Mouse (Mus musculus) lung, postnatal 14 days (tissue): ENCODE measurements around the gene Rnf43.

Experiments
- DNase-seq: peaks from one replicate; pipeline ENCODE4 v3.0.0; 2021

Gene Rnf43

GRCm38 (mm10) chr11:87719526-87719925 lies 57.0 kb downstream of the Rnf43 start:
- DNase-seq = no peak

- no peak for DNase-seq
Observed at GRCm38 (mm10) chr11:87720324-87720723, 57.8 kb downstream of the Rnf43 start.

DNA sequence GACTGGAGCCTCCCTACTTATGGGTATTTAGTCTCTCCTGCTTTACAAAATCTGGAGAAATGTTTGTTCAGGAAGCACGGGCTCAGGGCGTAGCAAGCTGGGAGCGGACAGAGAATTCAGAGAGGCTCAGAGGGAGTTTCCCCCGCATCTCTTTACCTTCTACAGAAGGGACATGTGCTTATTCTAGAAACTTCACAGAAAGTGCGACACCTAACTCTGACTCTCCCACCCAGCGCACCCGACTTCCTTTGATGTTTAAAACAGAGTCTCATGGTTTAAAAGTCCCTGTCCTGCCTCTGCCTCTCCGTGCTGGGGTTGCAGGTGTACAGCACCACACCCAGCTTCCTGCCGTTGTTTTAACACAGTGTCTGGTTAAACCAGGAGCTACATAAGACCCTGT lies 58.3 kb downstream of the Rnf43 start:
- no peak for DNase-seq

DNA sequence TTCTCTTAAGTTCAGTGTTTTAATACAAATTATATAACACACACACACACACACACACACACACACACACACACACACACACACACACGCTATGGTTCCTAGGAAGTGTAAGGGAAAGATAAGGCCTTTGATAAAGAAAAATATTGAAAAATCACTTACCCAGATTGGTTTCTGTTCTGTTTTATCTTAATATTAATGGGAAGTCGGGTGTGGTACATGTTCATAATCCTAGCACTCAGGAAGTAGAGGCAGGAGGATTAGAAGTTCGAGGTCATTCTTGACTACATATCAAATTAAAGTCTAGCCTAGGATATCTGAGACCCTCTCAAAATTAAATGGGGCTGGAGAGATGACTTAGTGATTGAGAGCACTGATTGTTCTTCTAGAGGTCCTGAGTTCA lies 59.6 kb downstream of the Rnf43 start:
- DNase-seq = no peak

DNA sequence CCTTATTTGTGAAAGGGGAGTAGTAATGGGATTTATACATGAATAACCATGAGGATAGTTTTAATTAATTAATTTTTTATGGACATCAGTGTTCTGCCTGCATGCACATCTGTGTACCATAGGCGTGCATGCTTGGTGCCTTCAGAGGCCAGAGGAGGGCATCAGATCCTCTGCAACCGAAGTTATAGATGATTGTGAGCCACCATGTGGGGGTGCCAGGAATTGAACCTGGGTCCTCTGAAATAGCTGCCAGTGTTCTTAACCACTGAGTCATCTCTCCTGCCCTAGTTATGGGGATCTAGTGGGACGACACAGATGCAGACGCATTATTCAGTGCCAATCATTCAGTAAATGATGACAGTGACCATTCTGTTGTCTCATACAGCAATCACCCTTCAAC lies 60.4 kb downstream of the Rnf43 start:
- no peak for DNase-seq

DNA sequence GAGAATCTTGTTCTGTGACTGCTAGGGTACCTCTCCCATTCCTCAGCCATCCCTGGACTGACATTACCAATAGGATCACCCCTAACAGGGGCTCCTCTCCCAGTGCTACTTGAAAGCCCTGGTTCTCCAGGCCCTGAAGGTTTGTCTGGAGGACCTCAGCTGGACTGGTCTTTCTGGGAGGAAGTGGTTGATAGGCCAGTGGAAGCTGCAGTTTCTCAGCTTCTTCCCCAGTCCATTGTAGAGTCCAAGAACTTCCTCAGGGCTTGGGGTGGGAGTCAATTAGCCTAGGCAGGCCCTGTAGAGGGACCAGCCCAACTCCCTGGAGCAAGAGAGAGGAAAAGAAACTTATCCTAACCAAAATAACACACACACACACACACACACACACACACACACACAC lies 63.0 kb downstream of the Rnf43 start:
- no peak for DNase-seq

DNA sequence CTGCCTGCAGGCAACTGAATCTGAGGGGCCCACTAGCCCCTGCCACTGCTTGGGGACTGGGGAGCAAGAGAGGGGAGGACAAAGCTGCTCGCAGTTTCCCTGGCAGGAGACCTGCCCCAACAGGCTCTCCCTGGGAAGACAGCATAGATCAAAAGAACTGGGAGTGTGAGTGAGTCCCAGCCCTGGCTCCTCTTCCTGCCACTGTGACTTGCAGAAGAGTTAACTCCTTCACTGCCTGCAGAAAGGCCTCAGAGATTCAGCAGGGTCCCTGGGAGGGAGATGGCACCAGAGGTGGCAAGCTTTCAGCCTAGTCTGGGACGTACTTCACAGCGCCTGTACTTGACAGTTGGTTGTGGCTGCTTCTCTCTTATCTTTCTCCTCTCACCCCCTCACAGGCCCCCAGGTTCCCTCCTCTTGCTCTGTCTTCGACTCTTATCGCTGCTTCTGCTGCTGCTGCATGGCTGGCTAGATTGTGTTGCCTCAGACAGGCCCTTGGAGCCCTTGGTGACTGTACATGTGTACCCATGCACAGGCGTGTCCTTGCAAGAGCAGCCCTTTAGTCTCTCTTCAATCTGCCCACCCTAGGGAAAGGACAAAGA lies 63.5 kb downstream of the Rnf43 start:
- DNase-seq = no peak

- no peak for DNase-seq
Observed at GRCm38 (mm10) chr11:87727021-87727420, 64.5 kb downstream of the Rnf43 start.

GRCm38 (mm10) chr11:87727471-87727870 lies 64.9 kb downstream of the Rnf43 start:
- no peak for DNase-seq

DNA sequence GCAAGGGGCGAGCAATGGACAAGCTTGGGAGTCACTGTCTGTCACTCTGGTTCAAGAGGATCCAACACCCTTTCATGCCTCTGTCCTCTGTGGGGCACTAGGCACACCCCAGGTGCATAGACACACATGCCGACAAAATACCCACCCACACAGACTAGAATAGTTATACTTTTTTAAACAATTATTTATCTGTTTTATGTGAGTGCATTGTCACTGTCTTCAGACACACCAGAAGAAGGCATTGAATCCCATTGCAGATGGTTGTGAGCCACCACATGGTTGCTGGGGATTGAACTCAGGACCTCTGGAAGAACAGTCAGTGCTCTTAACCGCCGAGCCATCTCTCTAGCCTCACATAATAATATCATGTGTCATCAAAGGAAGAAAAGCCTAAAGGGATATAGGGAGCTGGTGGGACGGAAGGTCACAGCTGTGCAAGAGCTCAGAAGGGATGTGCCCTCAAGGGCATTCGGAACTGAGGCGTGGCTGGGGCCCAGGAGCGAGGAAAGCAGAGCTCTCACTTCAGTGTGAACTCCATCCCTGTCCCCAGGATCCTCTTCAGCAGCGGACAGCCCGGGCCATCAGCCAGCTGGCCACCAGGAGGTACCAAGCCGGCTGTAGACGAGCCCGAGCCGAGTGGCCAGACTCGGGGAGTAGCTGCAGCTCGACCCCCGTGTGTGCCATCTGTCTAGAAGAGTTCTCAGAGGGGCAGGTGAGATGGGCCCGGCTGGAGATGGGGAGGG lies 66.5 kb downstream of the Rnf43 start:
- DNase-seq = no peak

GRCm38 (mm10) chr11:87729593-87730185 lies 67.2 kb downstream of the Rnf43 start:
- no peak for DNase-seq

DNA sequence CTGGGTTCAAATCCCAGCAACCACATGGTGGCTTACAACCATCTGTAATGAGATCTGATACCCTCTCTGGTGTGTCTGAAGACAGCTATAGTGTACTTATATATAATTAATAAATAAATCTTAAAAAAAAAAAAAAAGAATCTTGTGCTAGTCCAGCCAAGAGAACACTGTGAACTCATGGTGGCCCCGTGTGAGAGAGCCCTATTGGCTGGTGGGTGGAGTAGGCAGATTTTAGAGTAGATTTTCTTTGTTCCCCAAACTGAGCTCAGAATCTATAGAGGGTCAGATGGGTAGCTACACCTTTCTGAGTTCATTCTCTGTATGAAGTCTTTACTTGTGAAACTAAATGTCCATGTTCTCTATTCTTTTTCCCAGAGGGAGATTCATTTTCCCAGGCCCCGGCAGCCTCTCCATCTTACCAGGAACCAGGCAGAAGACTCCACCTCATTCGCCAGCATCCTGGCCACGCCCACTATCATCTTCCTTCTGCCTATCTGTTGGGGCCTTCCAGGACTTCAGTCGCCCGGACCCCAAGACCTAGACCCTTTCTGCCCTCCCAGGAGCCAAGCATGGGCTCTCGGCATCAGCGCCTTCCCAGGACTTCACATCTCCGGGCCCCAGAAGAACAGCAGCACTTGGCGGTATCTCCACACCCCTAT lies 68.3 kb downstream of the Rnf43 start:
- DNase-seq = no peak

DNA sequence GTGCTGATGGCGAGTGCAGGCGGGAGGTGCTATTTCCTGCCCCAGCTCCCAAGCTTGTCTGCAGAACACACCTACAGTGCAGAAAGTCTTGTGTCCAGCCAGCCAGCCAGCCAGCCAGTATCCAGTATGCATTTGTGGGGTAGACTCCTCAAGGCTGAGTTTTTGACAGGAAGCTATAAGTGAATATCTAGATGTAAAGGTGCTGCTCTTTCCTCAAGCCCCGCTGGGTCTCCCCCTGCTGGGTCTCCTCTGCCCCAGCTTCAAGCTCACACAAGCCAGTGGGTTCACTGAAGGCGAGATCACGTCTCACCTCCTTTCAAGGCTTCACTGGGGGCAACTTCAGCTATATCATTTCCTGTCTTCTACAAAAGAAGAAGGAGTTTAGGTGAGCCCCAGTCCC lies 71.8 kb downstream of the Rnf43 start:
- DNase-seq = no peak

- no peak for DNase-seq
Observed at GRCm38 (mm10) chr11:87735691-87736090, 73.2 kb downstream of the Rnf43 start.

- peak; percentile 63 for DNase-seq
Observed at GRCm38 (mm10) chr11:87736647-87737134, 74.2 kb downstream of the Rnf43 start.

GRCm38 (mm10) chr11:87737175-87737740 lies 74.7 kb downstream of the Rnf43 start, which contains the start of gene Supt4a:
Supt4a (plus strand) TSS chr11:87737552.
- DNase-seq = peak; percentile 98

DNA sequence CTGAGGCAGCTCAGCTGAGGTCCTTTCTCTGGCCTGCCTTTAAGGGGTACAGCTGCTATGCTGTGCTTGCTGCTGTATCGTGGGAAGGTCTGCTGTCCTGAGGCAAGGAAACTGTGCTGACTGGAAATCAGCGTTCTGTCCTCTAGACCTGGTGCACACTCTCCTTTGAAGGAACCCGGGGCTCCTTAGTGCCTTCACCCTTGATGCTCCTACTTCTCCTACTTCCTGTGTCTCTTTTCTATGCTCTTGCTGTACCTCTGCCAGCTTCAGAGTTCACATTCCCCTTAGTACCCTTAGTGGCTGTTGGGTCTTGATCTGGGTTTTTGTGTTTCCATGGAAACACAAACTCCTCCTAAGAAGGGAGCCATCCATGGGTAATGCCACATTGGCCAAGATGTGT lies 81.2 kb downstream of the Rnf43 start:
- no peak for DNase-seq

- no peak for DNase-seq
Observed at GRCm38 (mm10) chr11:87744964-87745363, 82.4 kb downstream of the Rnf43 start.

DNA sequence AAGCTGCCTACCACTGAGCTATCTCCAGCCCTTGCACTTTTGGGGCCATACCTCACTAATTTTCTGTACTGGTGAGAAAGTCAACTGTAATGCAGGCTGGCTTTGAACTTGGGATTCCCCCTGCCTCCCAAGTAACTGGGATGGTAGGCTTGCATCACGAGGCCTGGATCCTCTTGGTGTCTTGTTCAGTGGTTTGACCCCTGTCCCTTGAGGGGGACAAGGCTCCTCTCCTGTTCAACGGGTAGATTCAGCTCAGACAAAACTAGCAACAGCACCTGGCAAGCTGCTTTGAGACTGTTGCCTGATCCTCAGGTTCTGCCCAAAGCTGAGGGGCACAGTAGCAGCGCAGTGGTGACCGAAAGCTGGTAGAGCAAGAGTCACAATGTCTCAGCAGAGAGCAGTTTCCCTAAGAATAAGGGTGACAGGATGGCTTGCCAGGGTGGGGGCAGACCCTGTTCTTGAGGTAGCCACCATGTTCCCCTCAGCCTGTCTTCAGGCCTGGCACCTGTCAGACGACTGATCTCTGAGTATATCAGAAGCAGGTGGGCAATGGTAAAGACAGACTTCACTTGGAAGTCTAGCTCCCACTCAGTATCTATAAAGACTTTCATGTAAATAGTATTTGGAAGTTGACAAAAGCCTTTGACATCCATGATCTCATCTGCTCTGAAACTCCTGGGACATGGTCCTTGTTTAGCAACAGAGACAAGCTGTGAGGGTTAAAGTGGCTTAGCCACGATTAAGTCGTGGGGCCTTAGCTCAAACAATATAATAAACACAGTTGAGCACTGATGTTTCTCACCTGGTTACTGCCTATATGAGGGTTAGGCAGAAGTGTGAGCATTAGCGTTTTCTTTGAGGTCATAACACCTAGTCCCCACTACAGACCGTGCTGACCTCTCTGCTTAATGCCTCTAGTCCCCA lies 83.4 kb downstream of the Rnf43 start:
- DNase-seq = no peak

DNA sequence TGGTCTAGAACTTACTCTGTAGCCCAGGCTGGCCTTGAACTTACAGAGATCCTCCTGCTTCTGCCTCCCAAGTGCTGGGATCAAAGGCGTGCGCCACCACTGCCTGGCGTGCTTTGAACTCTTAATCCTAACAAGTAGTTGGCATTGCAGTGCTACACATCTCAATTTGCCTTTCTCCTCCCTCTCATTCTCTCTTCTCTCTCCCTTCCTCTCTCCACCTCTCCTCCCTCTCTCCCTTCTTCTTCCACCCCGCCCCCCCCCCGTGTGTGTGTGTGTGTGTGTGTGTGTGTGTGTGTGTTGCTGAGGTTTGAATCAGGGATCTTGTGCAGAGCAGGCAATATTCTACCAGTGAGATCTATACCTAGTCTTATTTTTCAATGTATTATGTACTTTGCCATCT lies 84.8 kb downstream of the Rnf43 start:
- DNase-seq = no peak

DNA sequence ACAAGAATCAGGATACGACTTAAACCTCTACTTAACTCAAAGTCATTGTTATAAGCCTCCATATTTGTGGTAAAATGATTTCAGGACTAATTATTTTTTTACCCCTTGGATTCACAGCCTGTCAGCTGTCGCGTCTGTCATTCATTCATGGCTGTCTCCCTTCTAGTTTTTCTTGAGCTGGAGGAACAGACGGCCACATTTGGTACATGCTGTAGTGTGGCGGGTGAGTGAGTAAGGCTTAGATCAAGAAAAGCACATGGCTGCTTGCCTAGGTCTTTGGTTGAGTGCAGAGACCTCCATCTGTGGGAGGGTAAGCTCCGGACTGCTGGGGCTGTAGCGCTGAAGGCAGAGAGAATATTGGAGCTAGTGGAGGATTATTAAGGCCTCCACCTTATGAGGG lies 85.2 kb downstream of the Rnf43 start:
- DNase-seq = no peak
